Mouse (Mus musculus) testis, adult 2 months (tissue): ENCODE data around the gene Pmvk.

Experiments used
- CTCF ChIP-seq: fragments of 200-500 bp; IDR thresholded peaks from 2 replicates; pipeline ENCODE4 v1.5.1; 2012; ENCODE audit warnings: low read depth, mild to moderate bottlenecking, inconsistent platforms, low read length, moderate library complexity; ENCODE audit not compliant: control insufficient read depth, insufficient read depth, insufficient replicate concordance
- POLR2A ChIP-seq: fragments of 200-500 bp; IDR thresholded peaks from 2 replicates; pipeline ENCODE4 v1.6.1; 2012; ENCODE audit warnings: low read depth, mild to moderate bottlenecking, inconsistent platforms, low read length, moderate library complexity; ENCODE audit not compliant: control insufficient read depth

- no peak for TF ChIP-seq CTCF
- TF ChIP-seq POLR2A, result peak; percentile 56
Measured at GRCm38 (mm10) chr3:89421002-89421774, 33.2 kb upstream of the Pmvk start.
